In genomic region chr3:69438773-69439514, GRCm38 (mm10) we compare ENCODE assay signal across 15 mouse cellular contexts.
DNase-seq lines count a peak whose midpoint lies in the region; ATAC-seq and TF ChIP-seq lines count a peak whose summit lies in the region.
"Had no signal": no experiment of that assay in that cellular context is flagged by ENCODE, and none has a peak within 500 bp of the region (broad histone marks: within the 10 kb centered on the region; RNA-seq: fewer than 3 reads in every experiment).

No protein-coding gene starts in this region.

- no peak for DNase-seq in frontal cortex, postnatal 10 days (ENCODE audit: low spot score in 2 of 2)
- DNase-seq in heart, adult 18-20 months = no peak
- no peak for DNase-seq in CH12.LX (ENCODE audit: extremely low read depth)
- DNase-seq in left cerebral cortex, adult 9 months (ENCODE audit: low spot score in 2 of 2) = peak; percentile 48 to 58
- no peak for DNase-seq in lung, adult 2 months
- no peak for DNase-seq in thymus, adult 2 months
- DNase-seq: cerebellum, adult 11-12 months; kidney, postnatal 25 days had no signal

- H3K4me3 ChIP-seq in heart, embryonic 16.5 days (ENCODE audit: low read length) = peak overlapping the region; percentile 17; the same call in 1 of the 2 replicates
- H3K4me3 ChIP-seq in CH12.LX (replicated peaks in 1 of 3; ENCODE audit: low read depth in 2 of 3, low read length in 2 of 3, poor library complexity in 1 of 3) = no peak overlapping the region
- H3K4me3 ChIP-seq in lung, adult 2 months (replicated peaks; ENCODE audit: extremely low read depth, low read depth, low read length) = no peak overlapping the region
- H3K4me3 ChIP-seq in thymus, adult 2 months (ENCODE audit: control insufficient read depth, insufficient read depth, low read length) = no peak overlapping the region
- H3K4me3 ChIP-seq: hindbrain, embryonic 12.5 days had no signal

- no peaks in the 10 kb centered on the region for H3K36me3 ChIP-seq in heart, embryonic 16.5 days (ENCODE audit: control insufficient read depth, insufficient read depth)
- no peaks in the 10 kb centered on the region for H3K36me3 ChIP-seq in CH12.LX (replicated peaks in 1 of 2; ENCODE audit: control insufficient read depth in 1 of 2, insufficient read depth in 1 of 2, low read length in 1 of 2)
- H3K36me3 ChIP-seq in thymus, adult 2 months (ENCODE audit: control insufficient read depth, insufficient read depth, low read length) = no peaks in the 10 kb centered on the region
- H3K36me3 ChIP-seq: hindbrain, embryonic 12.5 days had no signal

- no peaks in the 10 kb centered on the region for H3K27me3 ChIP-seq in heart, embryonic 16.5 days (ENCODE audit: control insufficient read depth, insufficient read depth, low read length)
- no peaks in the 10 kb centered on the region for H3K27me3 ChIP-seq in CH12.LX (replicated peaks)
- H3K27me3 ChIP-seq in thymus, adult 2 months (ENCODE audit: control insufficient read depth, insufficient read depth, low read length) = no peaks in the 10 kb centered on the region
- H3K27me3 ChIP-seq: hindbrain, embryonic 12.5 days had no signal

- peak overlapping the region; percentile 66 for H3K27ac ChIP-seq in heart, embryonic 16.5 days (ENCODE audit: low read length)
- H3K27ac ChIP-seq in CH12.LX (ENCODE audit: insufficient read depth, low read depth) = no peak overlapping the region
- H3K27ac ChIP-seq in thymus, adult 2 months (ENCODE audit: control insufficient read depth, insufficient read depth, low read length) = no peak overlapping the region
- H3K27ac ChIP-seq: hindbrain, embryonic 12.5 days had no signal

- peak overlapping the region; percentile 53 for H3K4me2 ChIP-seq in heart, embryonic 16.5 days (ENCODE audit: low read depth, low read length)
- H3K4me2 ChIP-seq in CH12.LX (ENCODE audit: insufficient read depth, low read depth, poor library complexity, severe bottlenecking) = peak overlapping the region; percentile 31; the same call in 1 of the 2 replicates
- H3K4me2 ChIP-seq: hindbrain, embryonic 12.5 days; midbrain, embryonic 11.5 days had no signal

- H3K79me2 ChIP-seq in CH12.LX (replicated peaks; ENCODE audit: control insufficient read depth, extremely low read depth, insufficient read depth, poor library complexity, severe bottlenecking) = no peaks in the 10 kb centered on the region

- peak overlapping the region; percentile 49 for H3K9ac ChIP-seq in heart, embryonic 16.5 days (ENCODE audit: low read length)
- no peak overlapping the region for H3K9ac ChIP-seq in CH12.LX (ENCODE audit: insufficient read depth, low read depth)
- H3K9ac ChIP-seq: hindbrain, embryonic 12.5 days had no signal

- WGBS in heart, embryonic 16.5 days = 33% methylated on average over 12 of the region's 12 CpGs
- WGBS in lung, adult 2 months = 55% methylated on average over 12 of the region's 12 CpGs
- WGBS in thymus, adult 2 months = 51% methylated on average over 12 of the region's 12 CpGs

- no peaks in the 10 kb centered on the region for H3K9me3 ChIP-seq in heart, embryonic 16.5 days (replicated peaks; ENCODE audit: control insufficient read depth, low read length)
- no peaks in the 10 kb centered on the region for H3K9me3 ChIP-seq in CH12.LX (replicated peaks; ENCODE audit: low read length)
- H3K9me3 ChIP-seq: hindbrain, embryonic 12.5 days had no signal

- TF ChIP-seq CTCF in CH12.LX (conservative IDR thresholded peaks at IDR 0.05 in 1 of 2, IDR thresholded peaks at IDR 0.05 in 1 of 2; ENCODE audit: low read depth in 2 of 2, low read length in 2 of 2) = no peak
- TF ChIP-seq CTCF in lung, adult 2 months (IDR thresholded peaks at IDR 0.05; ENCODE audit: insufficient read depth, low read length) = no peak
- TF ChIP-seq CTCF in thymus, adult 2 months (IDR thresholded peaks at IDR 0.05; ENCODE audit: borderline replicate concordance, control insufficient read depth, extremely low read depth, insufficient read depth, low read length, poor library complexity) = no peak

- dilution Hi-C loops in CH12.LX (cut with MboI; ENCODE audit: extremely low pct_ligation_motif_present, extremely low pct_unique_long_range_greater_than_20kb, low sequenced_read_pairs) = no loop called here

- no peak for TF ChIP-seq RAD21 in CH12.LX (IDR thresholded peaks at IDR 0.05; ENCODE audit: low read depth, low read length)

- peaks cover 5% of the 10 kb centered on the region for H3K4me1 ChIP-seq in heart, embryonic 16.5 days (ENCODE audit: control insufficient read depth, insufficient read depth, low read length)
- H3K4me1 ChIP-seq in CH12.LX (ENCODE audit: control insufficient read depth in 1 of 2, insufficient read depth in 2 of 2) = peaks cover 0 to 6% of the 10 kb centered on the region in 2 experiments; a peak in 2 of 4 replicates
- no peaks in the 10 kb centered on the region for H3K4me1 ChIP-seq in lung, adult 2 months (ENCODE audit: control insufficient read depth, insufficient read depth, low read length)
- no peaks in the 10 kb centered on the region for H3K4me1 ChIP-seq in thymus, adult 2 months (replicated peaks; ENCODE audit: control insufficient read depth, insufficient read depth, low read length)

- no peak for TF ChIP-seq POLR2A in CH12.LX (IDR thresholded peaks at IDR 0.05; ENCODE audit: low read depth, low read length)
- TF ChIP-seq POLR2A in lung, adult 2 months (IDR thresholded peaks at IDR 0.05; ENCODE audit: borderline replicate concordance, extremely low read depth, low read depth, low read length) = no peak
- no peak for TF ChIP-seq POLR2A in thymus, adult 2 months (IDR thresholded peaks at IDR 0.05; ENCODE audit: control insufficient read depth, extremely low read depth, insufficient read depth, low read length, poor library complexity)

- in situ Hi-C loops in CH12.LX (cut with MboI; ENCODE audit: low pct_ligation_motif_present, low pct_unique_long_range_greater_than_20kb, low sequenced_read_pairs) = no loop called here

- no peak for TF ChIP-seq EP300 in CH12.LX (IDR thresholded peaks at IDR 0.05; ENCODE audit: low read length)

- peak; percentile 61 for ATAC-seq in frontal cortex, adult (ENCODE audit: low TSS enrichment)
- peak; percentile 53 for ATAC-seq in heart, embryonic 16.5 days (replicated peaks; ENCODE audit: extremely low read depth, insufficient read depth, low FRiP score)
- ATAC-seq: forebrain, embryonic 16.5 days; intestine, postnatal 0 days; lung, postnatal 0 days had no signal

TF ChIP-seq in CH12.LX, 34 proteins besides CTCF, POLR2A, EP300 and RAD21:
- no peak for TF ChIP-seq USF1 (IDR thresholded peaks at IDR 0.05; ENCODE audit: low read depth, low read length)
- no peak for TF ChIP-seq BHLHE40 (IDR thresholded peaks at IDR 0.05; ENCODE audit: low read depth, low read length)
- TF ChIP-seq SIN3A (IDR thresholded peaks at IDR 0.05; ENCODE audit: low read length) = no peak
- TF ChIP-seq E2F4 (IDR thresholded peaks at IDR 0.05; ENCODE audit: insufficient replicate concordance, low read depth, low read length) = no peak
- TF ChIP-seq ETS1 (conservative IDR thresholded peaks at IDR 0.05; ENCODE audit: low read depth, low read length) = no peak
- TF ChIP-seq MAZ (IDR thresholded peaks at IDR 0.05; ENCODE audit: low read depth, low read length) = no peak
- no peak for TF ChIP-seq NELFE (IDR thresholded peaks at IDR 0.05; ENCODE audit: low read depth, low read length)
- TF ChIP-seq ZMIZ1 (IDR thresholded peaks at IDR 0.05; ENCODE audit: low read depth, low read length) = no peak
- TF ChIP-seq CHD1 (IDR thresholded peaks at IDR 0.05; ENCODE audit: low read depth, low read length) = no peak
- no peak for TF ChIP-seq ZC3H11A (IDR thresholded peaks at IDR 0.05; ENCODE audit: low read depth, low read length)
- no peak for TF ChIP-seq RCOR1 (conservative IDR thresholded peaks at IDR 0.05; ENCODE audit: low read depth, low read length)
- no peak for TF ChIP-seq UBTF (IDR thresholded peaks at IDR 0.05; ENCODE audit: low read depth, low read length)
- no peak for TF ChIP-seq JUND (conservative IDR thresholded peaks at IDR 0.05; ENCODE audit: low read depth, low read length)
- no peak for TF ChIP-seq ZKSCAN1 (IDR thresholded peaks at IDR 0.05; ENCODE audit: borderline replicate concordance, low read depth, low read length)

Comparison
In these comparisons a context has a peak if more than half of its experiments do, and no peak if none do; other contexts are left out.
1. DNase-seq: peak in left cerebral cortex, adult 9 months (2 of 2); none in frontal cortex, postnatal 10 days (0 of 2), heart, adult 18-20 months (0 of 2), CH12.LX (single experiment), lung, adult 2 months (single experiment) and thymus, adult 2 months (single experiment).